Mouse (Mus musculus) kidney, adult 2 months (tissue): Measurements from ENCODE around the gene Slc6a9.

Source experiments
- CTCF ChIP-seq: fragments of 200-500 bp; conservative IDR thresholded peaks from 2 replicates; pipeline ENCODE4 v1.5.1; 2011; ENCODE audit warnings: low read depth, mild to moderate bottlenecking, control low read depth, low read length, moderate library complexity, mixed read lengths; ENCODE audit not compliant: insufficient read depth, insufficient read length
- POLR2A ChIP-seq: fragments of 200-500 bp; IDR thresholded peaks from one replicate; pipeline ENCODE4 v1.6.1; 2011; ENCODE audit warnings: low read depth, low read length, control low read depth

DNA sequence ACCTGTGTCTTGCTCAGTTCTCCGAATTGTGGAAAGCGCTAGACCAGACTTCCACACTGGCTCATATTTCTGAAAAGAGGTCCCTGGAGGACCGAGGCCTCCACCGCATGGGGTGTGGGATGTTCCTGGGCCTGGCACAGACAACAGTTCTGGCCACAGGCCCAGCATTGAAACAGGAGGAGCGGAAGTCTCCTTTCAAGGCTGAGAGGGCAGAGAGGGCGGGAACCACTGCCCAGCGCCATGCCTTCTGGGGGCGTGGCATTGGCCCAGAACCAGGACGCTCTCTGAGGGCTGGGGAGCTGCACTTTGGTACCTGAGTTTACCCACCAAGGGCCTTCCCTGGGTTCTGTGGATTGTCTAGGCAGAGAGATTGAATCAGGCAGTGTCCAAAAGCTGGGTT is 31.8 kb downstream of the Slc6a9 start:
- TF ChIP-seq CTCF = no peak
- TF ChIP-seq POLR2A = no peak
